Mouse (Mus musculus) monocyte, adult 2 months (primary cell): ENCODE measurements around the gene Hfe.
"Not testable (repeated sequence)": the region's sequence is repeated elsewhere in the genome, so short reads cannot be mapped to it uniquely, and the experiment has no call there.

Source experiments
- DNase-seq, 2 experiments: peaks; one replicate each; pipeline ENCODE4 v3.0.0; 2022; ENCODE audit warnings: low spot score in 2 of 2, low read depth in 1 of 2

Gene Hfe

DNA sequence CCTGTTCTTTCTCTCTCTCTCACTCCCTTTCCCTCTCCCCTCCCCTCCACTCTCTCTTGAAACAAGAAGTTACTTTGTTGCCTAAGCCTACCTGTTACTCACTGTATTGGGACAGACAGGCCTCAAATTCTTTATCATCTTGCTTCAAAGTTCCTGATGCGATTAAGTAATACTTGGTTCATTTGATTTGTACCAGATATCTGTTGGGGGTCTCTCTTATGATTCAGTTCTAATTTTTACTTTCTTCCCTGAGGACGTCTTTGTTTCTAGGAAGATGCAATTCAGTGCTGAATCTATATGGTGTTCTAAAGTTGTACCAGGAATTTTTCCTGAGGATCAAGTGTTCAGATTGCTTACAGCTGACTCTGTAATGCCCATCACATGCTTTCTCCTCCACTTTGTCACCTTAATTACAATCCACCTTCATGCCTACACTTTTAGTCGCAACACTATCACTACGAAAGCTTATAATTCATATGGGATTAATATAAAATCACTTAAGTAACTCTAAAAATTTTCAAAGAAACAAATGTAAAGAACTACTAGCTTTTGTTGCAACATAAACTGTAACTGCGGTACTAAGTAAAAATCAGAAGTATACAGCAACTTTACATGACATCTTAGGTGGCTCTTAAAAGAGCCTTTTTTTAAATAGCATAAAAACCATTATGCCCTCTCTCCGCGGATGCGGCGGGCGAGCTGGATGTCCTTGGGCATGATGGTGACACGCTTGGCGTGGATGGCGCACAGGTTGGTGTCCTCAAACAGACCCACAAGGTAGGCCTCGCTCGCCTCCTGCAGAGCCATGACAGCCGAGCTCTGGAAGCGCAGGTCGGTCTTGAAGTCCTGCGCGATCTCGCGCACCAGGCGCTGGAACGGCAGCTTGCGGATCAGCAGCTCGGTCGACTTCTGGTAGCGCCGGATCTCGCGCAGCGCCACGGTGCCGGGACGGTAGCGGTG is 34.0 kb upstream of the Hfe start:
- no peak for DNase-seq

DNA sequence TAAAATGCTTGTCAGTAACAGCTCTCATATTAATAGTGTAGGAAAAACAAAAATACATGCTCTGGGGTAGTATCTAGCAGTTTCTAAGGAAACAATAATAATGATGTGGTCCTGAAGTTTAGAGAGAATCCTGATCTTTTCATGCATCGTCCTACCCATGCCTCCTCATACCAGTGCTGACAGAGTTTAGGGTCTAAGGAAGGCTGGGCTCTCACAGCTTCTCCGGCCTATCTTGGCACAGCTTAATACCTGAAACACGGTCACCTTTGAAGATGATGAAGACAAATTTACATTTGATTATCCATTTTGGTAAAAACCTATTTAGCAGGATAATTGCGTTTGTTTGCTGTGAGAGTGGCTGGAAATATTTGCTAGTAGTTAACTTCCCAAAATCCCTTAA is 33.3 kb upstream of the Hfe start:
- no peak for DNase-seq

- DNase-seq: no peak
These were observed 32.6 kb upstream of the Hfe start for GRCm38 (mm10) chr13:23743215-23743614.

DNA sequence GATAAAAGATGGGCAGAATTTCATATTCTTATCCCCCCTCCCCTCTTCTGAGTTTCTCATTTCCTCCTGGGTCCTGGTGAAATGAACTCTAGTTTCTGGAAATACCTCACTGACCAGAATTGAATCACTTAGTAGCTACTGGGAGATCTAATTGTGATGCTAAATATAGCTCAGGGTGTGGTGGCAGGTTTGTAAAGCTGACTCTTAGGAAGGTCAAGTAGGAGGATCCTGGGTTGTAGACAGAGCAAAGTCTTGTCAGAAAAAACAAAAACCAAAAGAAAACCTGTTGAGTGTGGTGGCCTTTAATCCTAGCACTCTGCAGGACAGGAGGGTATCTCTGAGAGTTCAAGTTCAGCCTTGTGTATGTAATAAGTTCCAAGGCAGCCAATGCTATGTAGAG is 31.4 kb upstream of the Hfe start:
- DNase-seq: no peak

- no peak for DNase-seq
These were observed 30.3 kb upstream of the Hfe start for GRCm38 (mm10) chr13:23740910-23741309.

DNA sequence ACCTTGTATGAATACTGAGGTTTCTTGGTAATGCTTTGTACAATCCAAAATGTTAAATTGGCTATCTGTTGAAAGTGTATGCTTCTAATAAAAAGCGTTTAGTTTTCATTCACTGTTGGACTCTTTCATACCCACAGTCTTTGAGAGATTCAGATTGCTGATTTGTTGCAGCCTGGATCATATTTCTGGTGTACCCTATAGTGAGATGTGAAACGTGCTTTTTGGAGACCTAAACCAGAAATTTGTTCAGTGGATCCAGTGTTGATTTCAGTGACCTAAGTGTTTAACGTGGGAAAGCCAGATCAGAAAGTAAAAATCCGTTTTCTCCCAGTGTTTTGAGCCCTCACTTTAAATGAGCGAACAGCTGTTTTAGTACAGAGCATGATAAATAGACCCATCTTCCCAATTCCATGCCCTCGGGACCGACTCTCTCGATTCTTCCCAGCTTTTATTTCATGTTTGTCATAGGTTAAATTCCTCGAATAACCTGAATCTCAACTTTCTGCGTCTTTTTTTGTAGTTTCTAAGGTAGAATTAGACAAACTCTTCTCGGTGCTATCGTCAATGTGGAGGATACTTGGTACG is 29.7 kb upstream of the Hfe start:
- no peak for DNase-seq

DNA sequence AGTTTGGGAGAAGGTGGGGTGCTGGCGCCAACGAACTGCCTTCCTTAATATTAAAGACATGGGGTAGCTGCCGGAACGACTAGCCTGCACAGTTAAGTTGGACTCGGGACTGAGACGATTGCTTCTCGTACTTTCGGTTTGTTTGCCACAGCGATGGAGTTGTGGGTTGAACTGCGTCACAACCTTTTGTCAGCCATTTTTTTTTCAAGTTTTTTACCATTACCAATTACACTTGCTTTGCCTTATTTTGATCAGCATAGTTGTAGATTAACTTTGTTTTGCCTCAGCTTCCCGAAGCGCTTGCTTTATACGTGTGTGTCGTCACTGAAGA is 29.2 kb upstream of the Hfe start:
- no peak for DNase-seq

GRCm38 (mm10) chr13:23739069-23739921 is 28.6 kb upstream of the Hfe start:
- peak; percentile 79 to 84 for DNase-seq

DNA sequence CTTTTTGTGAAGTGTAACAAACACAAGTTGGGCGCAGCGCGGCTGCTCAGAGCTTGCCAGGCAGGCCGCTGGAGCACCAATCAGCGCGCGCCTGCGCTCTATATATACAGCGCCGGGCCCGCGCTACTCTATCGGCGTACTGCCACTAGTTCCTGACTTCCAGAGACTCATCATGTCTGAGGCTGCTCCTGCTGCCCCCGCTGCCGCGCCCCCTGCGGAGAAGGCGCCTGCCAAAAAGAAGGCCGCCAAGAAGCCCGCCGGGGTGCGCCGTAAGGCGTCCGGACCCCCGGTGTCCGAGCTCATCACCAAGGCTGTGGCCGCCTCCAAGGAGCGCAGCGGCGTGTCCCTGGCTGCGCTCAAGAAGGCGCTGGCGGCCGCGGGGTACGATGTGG is 28.0 kb upstream of the Hfe start, which contains the start of gene Hist1h1c:
Hist1h1c (plus strand) TSS at position 132 of the 392 bp plus-strand sequence.
- peak; percentile 86 to 92 for DNase-seq

- no peak for DNase-seq
These were observed 27.4 kb upstream of the Hfe start for GRCm38 (mm10) chr13:23738041-23738440.

DNA sequence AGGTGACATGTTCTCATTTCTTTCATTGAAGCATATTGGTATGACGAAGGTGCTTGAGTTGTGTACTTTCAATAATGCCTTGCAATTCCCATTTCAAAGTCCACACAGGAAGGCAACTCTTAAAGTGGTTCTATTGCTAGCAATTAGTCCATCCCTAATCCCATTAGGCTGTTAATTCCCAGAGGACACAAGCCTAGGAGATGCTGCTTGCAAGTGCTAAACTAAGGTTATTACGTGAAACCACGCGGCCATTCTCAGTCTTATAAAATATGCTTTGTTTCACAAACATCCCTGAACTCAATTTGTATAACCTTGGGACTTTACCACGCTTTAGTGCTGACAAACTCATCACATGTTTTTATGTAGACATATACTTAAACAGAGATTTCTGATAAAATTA is 26.4 kb upstream of the Hfe start:
- no peak for DNase-seq

DNA sequence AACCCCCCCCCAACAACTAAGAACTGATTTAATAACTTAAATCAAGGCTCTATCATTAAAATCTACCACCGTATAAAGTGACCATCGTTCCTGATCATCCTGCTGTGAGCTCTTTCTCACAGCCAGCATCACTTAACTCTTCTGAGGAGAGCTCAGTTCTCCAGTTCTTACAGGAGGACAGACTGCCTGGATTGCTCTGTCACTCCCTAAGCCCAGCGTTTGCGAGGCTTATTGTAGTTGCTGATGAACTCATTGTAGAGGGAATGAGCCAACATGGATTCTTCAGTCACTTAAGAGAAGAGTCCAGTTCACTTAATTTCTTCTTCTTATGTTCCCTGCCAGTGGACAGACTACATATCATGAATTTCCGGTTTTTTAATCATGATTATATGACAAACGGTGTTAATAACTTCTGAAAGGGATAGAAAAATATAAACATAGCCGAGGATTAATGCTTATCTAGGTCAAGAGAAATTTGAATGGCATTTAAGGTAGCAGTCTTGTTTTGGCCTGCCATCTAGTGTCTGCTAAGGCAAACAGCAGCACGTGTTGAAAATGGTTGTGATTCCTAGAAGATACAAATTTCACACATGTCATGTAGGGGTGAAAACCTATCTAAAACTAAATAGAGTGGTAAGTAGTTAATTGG is 21.6 kb upstream of the Hfe start:
- no peak for DNase-seq

- no peak for DNase-seq
These were observed 19.8 kb upstream of the Hfe start for GRCm38 (mm10) chr13:23730479-23730878.

- DNase-seq: no peak
These were observed 19.1 kb upstream of the Hfe start for GRCm38 (mm10) chr13:23729706-23730105.

DNA sequence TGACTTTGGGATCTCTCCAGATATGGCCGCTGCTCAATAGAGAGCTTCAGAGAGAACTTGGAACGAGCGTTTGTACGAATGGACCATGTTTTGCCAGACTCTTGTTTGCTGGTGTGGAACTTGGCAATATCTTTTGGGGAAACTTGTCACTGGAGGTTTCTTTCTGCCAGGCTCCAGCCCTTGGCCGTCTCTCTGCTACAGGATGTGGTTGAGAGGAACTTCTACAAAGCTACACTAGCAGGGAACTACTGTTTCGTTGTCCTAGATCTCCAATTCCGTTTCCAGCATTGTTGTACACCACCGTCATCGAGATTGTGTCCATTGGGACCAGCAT is 18.5 kb upstream of the Hfe start:
- no peak for DNase-seq

DNA sequence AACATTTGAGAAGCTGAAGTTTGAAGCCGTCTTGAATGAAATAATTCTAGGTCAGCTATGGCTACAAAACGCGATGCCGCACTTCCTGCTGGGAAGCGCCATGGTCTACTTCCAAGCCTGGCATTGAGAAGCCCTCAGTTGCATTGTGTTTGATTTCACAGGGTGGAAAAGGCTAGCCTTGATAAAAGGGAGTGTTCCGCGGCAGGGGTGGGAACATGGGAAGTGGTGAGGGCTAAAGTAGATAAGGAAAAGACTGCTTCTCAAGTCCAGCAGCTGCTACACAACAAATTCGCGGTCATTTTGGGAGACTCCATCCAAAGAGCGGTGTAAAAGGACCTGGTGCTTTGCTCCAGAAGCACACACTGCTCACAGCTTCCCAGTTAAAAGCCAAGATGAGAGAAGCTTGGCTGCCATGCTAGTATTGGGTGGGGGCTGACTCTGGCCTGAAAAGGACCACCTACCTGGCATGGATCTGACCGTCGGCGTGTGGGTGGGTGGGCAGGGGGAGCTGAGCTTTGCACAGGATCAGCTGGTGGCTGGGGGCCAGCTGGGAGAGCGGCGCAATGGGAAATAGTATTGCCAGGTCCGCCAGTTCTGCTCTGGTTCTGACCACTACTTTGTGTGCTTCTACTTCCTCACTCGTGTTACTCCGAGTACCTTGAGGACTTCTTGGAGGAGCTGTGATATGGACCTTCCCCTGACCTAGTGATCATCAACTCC is 18.0 kb upstream of the Hfe start:
- no peak for DNase-seq

GRCm38 (mm10) chr13:23725213-23725612 is 14.6 kb upstream of the Hfe start:
- no peak for DNase-seq

GRCm38 (mm10) chr13:23724239-23724638 is 13.6 kb upstream of the Hfe start:
- DNase-seq: no peak

- DNase-seq: not testable (repeated sequence)
These were observed 7.1 kb upstream of the Hfe start for GRCm38 (mm10) chr13:23717593-23718245.

- DNase-seq: no peak
These were observed 6.5 kb upstream of the Hfe start for GRCm38 (mm10) chr13:23717176-23717575.
